Mouse (Mus musculus) lung, adult 2 months (tissue): ENCODE results near the gene Lrrc61.

ENCODE experiments used
- CTCF ChIP-seq: fragments of 200-500 bp; IDR thresholded peaks from 2 replicates; pipeline ENCODE4 v1.5.1; 2011; ENCODE audit warnings: mild to moderate bottlenecking, low read length, control low read depth; ENCODE audit not compliant: insufficient read depth
- POLR2A ChIP-seq: fragments of 200-500 bp; IDR thresholded peaks from 2 replicates; pipeline ENCODE4 v1.6.1; 2011; ENCODE audit warnings: low read depth, mild to moderate bottlenecking, control low read depth, low read length, borderline replicate concordance; ENCODE audit errors: extremely low read depth

DNA sequence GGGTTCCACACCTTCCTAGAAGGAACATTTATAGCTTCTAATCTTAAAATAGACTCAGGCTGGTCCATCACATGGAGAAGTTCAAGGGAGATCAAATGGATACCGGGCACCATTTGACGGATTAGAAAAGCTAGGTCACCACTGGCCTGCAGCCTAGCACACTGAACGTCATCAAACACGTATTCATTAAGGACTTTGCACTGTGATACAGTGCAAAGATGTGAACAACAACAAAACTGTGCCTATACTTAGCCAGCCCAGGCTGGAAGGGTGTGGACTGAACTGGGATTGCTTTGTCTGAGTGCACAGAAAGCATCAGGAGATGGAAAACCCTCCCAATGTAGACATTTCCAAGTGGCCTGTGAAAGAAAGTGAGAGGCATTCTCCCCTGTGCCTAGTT is 777 bp upstream of the Lrrc61 start:
- TF ChIP-seq CTCF = no peak
- TF ChIP-seq POLR2A = no peak
